Mouse (Mus musculus) spleen, adult 2 months (tissue): ENCODE measurements around the gene Fxyd7. TPM values are rescaled to one million over a fixed set of nuclear protein-coding genes. Genes with fewer than 3 reads are reported as not detected.

Experiments used
- DNase-seq, 2 experiments: peaks; one replicate each; pipeline versions ENCODE4 v3.0.0 to v3.0.0-alpha.2; 2012 to 2021; ENCODE audit warnings: low spot score in 2 of 2, low read depth in 1 of 2
- H3K27ac ChIP-seq: fragments of 200-500 bp; 2 replicates; pipeline ENCODE4 v1.5.1; 2012; ENCODE audit warnings: low read length, inconsistent platforms; ENCODE audit not compliant: insufficient read depth
- H3K27me3 ChIP-seq: fragments of 200-500 bp; 2 replicates; pipeline ENCODE4 v1.6.1; 2012; ENCODE audit warnings: mild to moderate bottlenecking, moderate library complexity, low read length, inconsistent platforms; ENCODE audit not compliant: control insufficient read depth, insufficient read depth
- H3K36me3 ChIP-seq: fragments of 200-500 bp; 2 replicates; pipeline ENCODE4 v1.6.1; 2012; ENCODE audit warnings: mild to moderate bottlenecking, low read length, inconsistent platforms; ENCODE audit not compliant: control insufficient read depth, insufficient read depth
- H3K4me1 ChIP-seq: fragments of 200-500 bp; 2 replicates; pipeline ENCODE4 v1.6.1; 2011; ENCODE audit warnings: inconsistent platforms; ENCODE audit not compliant: control insufficient read depth, insufficient read depth, insufficient read length
- H3K4me3 ChIP-seq: fragments of 200-500 bp; 2 replicates; pipeline ENCODE4 v1.5.1; 2011; ENCODE audit warnings: mild to moderate bottlenecking, inconsistent platforms; ENCODE audit not compliant: insufficient read depth, insufficient read length; ENCODE audit errors: extremely low read depth
- CTCF ChIP-seq: fragments of 200-500 bp; IDR thresholded peaks from 2 replicates; pipeline ENCODE4 v1.5.1; 2011; ENCODE audit warnings: mild to moderate bottlenecking, inconsistent platforms; ENCODE audit not compliant: insufficient read depth, insufficient read length, insufficient replicate concordance; ENCODE audit errors: extremely low read depth
- POLR2A ChIP-seq: fragments of 200-500 bp; IDR thresholded peaks from 2 replicates; pipeline ENCODE4 v1.6.1; 2011; ENCODE audit warnings: low read depth, low read length, inconsistent platforms
- WGBS: fragments of 180-500 bp; shearing (Covaris S2); methylation state at CpG from one replicate; pipeline ENCODE4 v1.1.7; 2018; 5-methylcytosine and 5-hydroxymethylcytosine counted together
- polyA plus RNA-seq: library from polyadenylated mRNA; depleted of rRNA; stranded (reverse); fragments of >200 nt; gene quantifications from 2 replicates; pipeline ENCODE4 v1.2.3, GENCODE M21; 2012

The Fxyd7 gene
- polyA plus RNA-seq, 1 experiment: 1.2 TPM

- TF ChIP-seq POLR2A: no peak
- TF ChIP-seq CTCF: no peak
- Histone ChIP-seq H3K27ac (no peak overlapping the region), H3K27me3 (no peaks in the 10 kb centered on the region), H3K36me3 (no peaks in the 10 kb centered on the region), H3K4me1 (peaks cover 4% of the 10 kb centered on the region), H3K4me3 (no peak overlapping the region)
- 71% methylated on average over 14 of the region's 14 CpGs for WGBS
- DNase-seq: no peak
Measured at GRCm38 (mm10) chr7:31082831-31083588, 31.7 kb upstream of the Fxyd7 start.

DNA sequence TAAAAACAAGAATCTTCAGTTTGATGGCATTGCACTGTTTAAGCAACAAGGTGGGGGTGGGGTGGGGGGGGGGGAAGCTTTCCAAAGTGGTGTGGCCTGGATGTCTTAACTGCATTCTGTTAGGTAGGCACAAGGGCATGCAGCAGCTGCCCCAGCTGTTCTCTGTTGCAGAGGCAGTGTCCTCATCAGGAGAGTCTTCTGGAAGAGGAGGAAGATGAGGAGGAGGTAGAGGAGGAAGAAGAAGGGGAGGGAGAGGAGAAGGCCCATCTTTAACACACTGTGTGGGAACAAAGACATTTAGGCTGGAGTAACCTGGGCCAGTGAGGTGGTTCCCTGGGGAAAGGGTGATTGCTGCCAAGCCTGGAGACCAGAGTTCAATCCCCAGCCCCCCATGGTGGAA, 30.8 kb upstream of the Fxyd7 start:
- Histone ChIP-seq H3K4me1 (no peaks in the 10 kb centered on the region; the same call in 1 of the 2 replicates), H3K27me3 (no peaks in the 10 kb centered on the region), H3K4me3 (no peak overlapping the region), H3K36me3 (no peaks in the 10 kb centered on the region), H3K27ac (no peak overlapping the region)
- DNase-seq: no peak
- TF ChIP-seq CTCF: no peak
- no peak for TF ChIP-seq POLR2A

- Histone ChIP-seq H3K4me3 (no peak overlapping the region), H3K27me3 (no peaks in the 10 kb centered on the region), H3K4me1 (no peaks in the 10 kb centered on the region; the same call in 1 of the 2 replicates), H3K27ac (no peak overlapping the region), H3K36me3 (no peaks in the 10 kb centered on the region)
- no peak for TF ChIP-seq POLR2A
- WGBS: 63% methylated on average over 1 of the region's 1 CpGs
- DNase-seq: no peak
Measured at GRCm38 (mm10) chr7:31081106-31081505, 29.8 kb upstream of the Fxyd7 start.

GRCm38 (mm10) chr7:31080611-31081010, 29.3 kb upstream of the Fxyd7 start:
- no peak overlapping the region for H3K27ac ChIP-seq
- no peaks in the 10 kb centered on the region for H3K36me3 ChIP-seq
- H3K4me3 ChIP-seq: no peak overlapping the region
- TF ChIP-seq CTCF (no peak), POLR2A (no peak)
- DNase-seq: no peak
- no peaks in the 10 kb centered on the region; the same call in 1 of the 2 replicates for H3K4me1 ChIP-seq
- 87% methylated on average over 3 of the region's 3 CpGs for WGBS
- H3K27me3 ChIP-seq: no peaks in the 10 kb centered on the region

- Histone ChIP-seq H3K4me1 (no peaks in the 10 kb centered on the region), H3K4me3 (no peak overlapping the region), H3K36me3 (no peaks in the 10 kb centered on the region), H3K27me3 (no peaks in the 10 kb centered on the region), H3K27ac (no peak overlapping the region)
- no peak for TF ChIP-seq POLR2A
- 87% methylated on average over 8 of the region's 8 CpGs for WGBS
- no peak for DNase-seq
Measured at GRCm38 (mm10) chr7:31079670-31080069, 28.4 kb upstream of the Fxyd7 start.

DNA sequence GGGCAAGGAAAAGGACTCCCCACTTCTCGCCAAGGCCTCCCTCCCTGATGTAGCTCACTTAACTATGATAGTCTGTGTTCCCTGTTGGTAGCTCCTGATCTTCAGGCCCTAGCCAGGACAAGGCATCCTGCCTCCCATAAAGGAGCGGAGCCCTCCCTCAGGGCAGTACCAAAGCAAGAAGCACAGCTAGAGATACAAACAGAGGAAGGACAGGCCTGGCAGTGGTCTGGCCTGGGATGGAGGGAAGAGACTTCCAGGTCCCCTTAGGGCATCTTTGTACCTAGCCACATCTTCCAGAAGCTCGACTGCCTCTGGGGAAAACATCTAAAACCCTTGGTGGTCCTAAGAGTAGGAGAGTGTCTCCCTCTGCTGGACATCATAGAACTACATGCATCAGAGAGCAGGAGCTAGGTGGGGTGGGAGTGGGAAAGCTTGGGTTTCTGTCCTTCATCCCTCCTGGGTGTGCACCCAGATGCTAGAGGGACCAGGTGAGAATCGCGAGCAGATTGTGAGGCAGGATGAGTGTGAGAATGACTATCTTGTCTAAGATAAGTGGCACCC, 26.7 kb upstream of the Fxyd7 start:
- H3K4me3 ChIP-seq: no peak overlapping the region
- TF ChIP-seq POLR2A: no peak
- TF ChIP-seq CTCF: peak; percentile 43; the same call in 1 of the 2 replicates
- H3K27ac ChIP-seq: no peak overlapping the region
- no peaks in the 10 kb centered on the region for H3K27me3 ChIP-seq
- no peaks in the 10 kb centered on the region for H3K36me3 ChIP-seq
- WGBS: 48% methylated on average over 5 of the region's 5 CpGs
- no peaks in the 10 kb centered on the region for H3K4me1 ChIP-seq
- DNase-seq: no peak

DNA sequence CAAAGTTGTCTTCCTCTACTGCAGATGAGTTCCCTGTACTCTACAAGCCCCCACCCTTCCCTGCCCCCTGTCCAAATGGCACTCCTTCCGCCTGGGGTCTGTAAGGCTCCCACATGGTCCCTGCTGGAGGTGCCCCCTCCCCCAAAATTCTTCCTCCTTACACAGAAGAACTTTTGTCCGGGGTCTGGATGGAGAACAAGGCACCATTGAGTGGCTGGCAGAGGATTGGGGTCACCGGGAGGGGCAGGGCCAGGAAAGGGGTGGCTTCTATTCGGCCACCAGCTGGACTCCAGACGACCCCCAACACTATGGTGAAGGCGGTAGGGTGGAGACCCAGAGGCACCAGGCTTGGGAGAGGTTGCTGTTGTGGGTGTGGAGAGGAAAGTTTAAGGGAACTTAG, 26.2 kb upstream of the Fxyd7 start:
- WGBS: 80% methylated on average over 6 of the region's 6 CpGs
- H3K36me3 ChIP-seq: no peaks in the 10 kb centered on the region
- no peak for DNase-seq
- no peaks in the 10 kb centered on the region for H3K27me3 ChIP-seq
- no peak overlapping the region for H3K27ac ChIP-seq
- no peaks in the 10 kb centered on the region for H3K4me1 ChIP-seq
- TF ChIP-seq CTCF: no peak
- no peak for TF ChIP-seq POLR2A
- H3K4me3 ChIP-seq: no peak overlapping the region
